In genomic region chr4:88032151-88033098, GRCm38 (mm10) we compare ENCODE assay signal across 7 mouse cellular contexts. TPM values are rescaled to one million over a fixed set of nuclear protein-coding genes. Genes with fewer than 3 reads are reported as not detected.
DNase-seq lines count a peak whose midpoint lies in the region; ATAC-seq lines count a peak whose summit lies in the region.

No protein-coding gene starts in this region.

- peak overlapping the region; percentile 89 for H3K9ac ChIP-seq in hindbrain, embryonic 16.5 days (ENCODE audit: low read depth, low read length)

- peak overlapping the region; percentile 95 for H3K4me2 ChIP-seq in hindbrain, embryonic 16.5 days (ENCODE audit: low read length)

- under 1% methylated on average over 70 of the region's 100 CpGs for WGBS in hindbrain, embryonic 16.5 days
- 0% methylated on average over 81 of the region's 100 CpGs for WGBS in macrophage (ENCODE audit: missing documents)

- H3K4me1 ChIP-seq in hindbrain, embryonic 16.5 days (ENCODE audit: control insufficient read depth, insufficient read depth, low read depth, low read length), result peaks cover 28% of the 10 kb centered on the region

- peak; percentile 79 for ATAC-seq in hindbrain, embryonic 16.5 days

- peak overlapping the region; percentile 78 for H3K4me3 ChIP-seq in hindbrain, embryonic 16.5 days (ENCODE audit: low read length)
- peak overlapping the region; percentile 86 for H3K4me3 ChIP-seq in macrophage (ENCODE audit: inconsistent target)

- no peaks in the 10 kb centered on the region for H3K36me3 ChIP-seq in hindbrain, embryonic 16.5 days (ENCODE audit: control insufficient read depth, insufficient read depth, low read length)
- no peaks in the 10 kb centered on the region for H3K36me3 ChIP-seq in macrophage (ENCODE audit: inconsistent target)

- H3K27ac ChIP-seq in hindbrain, embryonic 16.5 days (ENCODE audit: low read depth, low read length), result peak overlapping the region; percentile 96
- 0 out of 2 replicates have a peak overlapping the region, but pooled peaks have one; percentile 29 for H3K27ac ChIP-seq in macrophage

- no peaks in the 10 kb centered on the region for H3K79me2 ChIP-seq in macrophage (ENCODE audit: inconsistent target)

- DNase-seq in T-cell, adult 2 months (ENCODE audit: low spot score), result peak; percentile 53
- peak; percentile 79 to 80 for DNase-seq in cerebellum, postnatal 10 days
- peak; percentile 35 to 39 for DNase-seq in frontal cortex, postnatal 25 days (ENCODE audit: low spot score in 2 of 2)
- peak; percentile 46 to 51 for DNase-seq in left cerebral cortex, adult 8-10 months (ENCODE audit: low spot score in 2 of 2)
- peak; percentile 51 to 56 for DNase-seq in right cerebral cortex, postnatal 36 days (ENCODE audit: low spot score in 2 of 2)

- no peaks in the 10 kb centered on the region; the same call in 1 of the 2 replicates for H3K27me3 ChIP-seq in hindbrain, embryonic 16.5 days (replicated peaks; ENCODE audit: control insufficient read depth, insufficient read depth, low read length)

- no peaks in the 10 kb centered on the region for H3K9me3 ChIP-seq in hindbrain, embryonic 16.5 days (ENCODE audit: control insufficient read depth, low read length)

RNA-seq across cellular contexts. Expression of gene Mllt3, which starts 0.7 kb away (rescaled TPM):
- polyA plus RNA-seq in hindbrain, embryonic 16.5 days (2015; fragmentation: Nextera tagmentation; extraction: Ambion mirVana), result 59.0 and 73.4 TPM in 2 replicates
- total RNA-seq in left cerebral cortex, adult 8-10 months (2022), result 10 to 100 TPM; 35.3 to 39.1 (median 37.0) TPM
- 10 to 100 TPM in 23 of 26 experiments, 1 to 10 TPM in 3; 6.4 to 40.3 (median 32.3) TPM for total RNA-seq in macrophage (2018; cell fraction: chromatin; rRNA removed)
- 10 to 100 TPM in 15 of 26 experiments, 1 to 10 TPM in 11; 6.6 to 17.9 (median 10.6) TPM for total RNA-seq in macrophage (2018; cell fraction: cytosol; rRNA removed)
- total RNA-seq in macrophage (2018; cell fraction: nucleus; rRNA removed), result 10 to 100 TPM in 22 of 26 experiments, 1 to 10 TPM in 4; 7.0 to 32.1 (median 21.3) TPM
- 3.4 to 11.2 TPM (median 8.0 TPM) in 3 replicates for polyA plus RNA-seq in macrophage (2018)

Comparison
In these comparisons a context has a peak if more than half of its experiments do, and no peak if none do; other contexts are left out.
1. Peak in every context shown above with its lines: DNase-seq, ATAC-seq, H3K4me3 ChIP-seq and H3K27ac ChIP-seq.